21 mouse cellular contexts compared by ENCODE assay signal in genomic region chr3:132912420-132912819, GRCm38 (mm10). TPM values are rescaled to one million over a fixed set of nuclear protein-coding genes. Genes with fewer than 3 reads are reported as not detected.
"Had no signal": no experiment of that assay in that cellular context is flagged by ENCODE, and none has a peak within 500 bp of the region (broad histone marks: within the 10 kb centered on the region; RNA-seq: fewer than 3 reads in every experiment).

No protein-coding gene starts in this region.

- H3K36me3 ChIP-seq: hindbrain, embryonic 10.5 days; hindbrain, embryonic 12.5 days; intestine, embryonic 15.5 days; limb, embryonic 10.5 days; limb, embryonic 12.5 days; liver, embryonic 13.5 days had no signal

- H3K4me3 ChIP-seq: heart, adult 2 months; hindbrain, embryonic 10.5 days; hindbrain, embryonic 12.5 days; intestine, embryonic 15.5 days; layer of hippocampus, adult 2 months; left cerebral cortex, adult 2 months; limb, embryonic 10.5 days; limb, embryonic 12.5 days; liver, embryonic 13.5 days had no signal

- H3K27me3 ChIP-seq: hindbrain, embryonic 12.5 days; intestine, embryonic 15.5 days; limb, embryonic 12.5 days; liver, embryonic 13.5 days had no signal

- ATAC-seq: hindbrain, embryonic 16.5 days; inflammation-experienced regulatory T-cells, adult 6 months; intestine, embryonic 15.5 days; intestine, postnatal 0 days had no signal

- H3K27ac ChIP-seq: heart, adult 2 months; hindbrain, embryonic 10.5 days; hindbrain, embryonic 12.5 days; hindbrain, embryonic 14.5 days; intestine, embryonic 15.5 days; layer of hippocampus, adult 2 months; left cerebral cortex, adult 2 months; limb, embryonic 10.5 days; limb, embryonic 12.5 days; liver, embryonic 13.5 days had no signal

- H3K9me3 ChIP-seq: hindbrain, embryonic 10.5 days; hindbrain, embryonic 12.5 days; intestine, embryonic 15.5 days; limb, embryonic 10.5 days; limb, embryonic 12.5 days; liver, embryonic 13.5 days had no signal

- H3K9ac ChIP-seq: hindbrain, embryonic 12.5 days; hindbrain, embryonic 14.5 days; intestine, embryonic 15.5 days; limb, embryonic 12.5 days; liver, embryonic 13.5 days had no signal

- DNase-seq: heart, postnatal 4 days; kidney, adult 18-20 months; kidney, adult 8-10 months; kidney, postnatal 10 days; liver; liver, embryonic 13.5 days had no signal

- H3K4me1 ChIP-seq: hindbrain, embryonic 10.5 days; hindbrain, embryonic 12.5 days; intestine, embryonic 15.5 days; liver, embryonic 13.5 days had no signal

- H3K4me2 ChIP-seq: heart, embryonic 11.5 days; hindbrain, embryonic 12.5 days; hindbrain, embryonic 14.5 days; intestine, embryonic 15.5 days; liver, embryonic 11.5 days; liver, embryonic 13.5 days had no signal

RNA-seq across cellular contexts. Expression of gene Npnt, which starts 37.7 kb away (rescaled TPM):
- total RNA-seq: granulocyte monocyte progenitor cell, adult 5-6 weeks had no signal
